Mouse (Mus musculus) heart, embryonic 16.5 days (tissue): ENCODE measurements at regions not wholly inside any gene's neighbourhood (a gene's known extent, or its start where the extent isn't known, plus 50 kb on each side); places are given as distances from the start of the nearest gene placed in this dataset.

ENCODE experiments used
- ATAC-seq: fragments of 200-750 bp; cut with Nextera tagmentation; replicated peaks from 2 replicates; pipeline ENCODE4 v1.8.0; 2017; ENCODE audit warnings: moderate number of reproducible peaks; ENCODE audit not compliant: insufficient read depth, low FRiP score; ENCODE audit errors: extremely low read depth
- H3K27ac ChIP-seq: fragments of 300-500 bp; sonication (generic); 2 replicates; pipeline ENCODE4 v1.5.1; 2014; ENCODE audit warnings: mild to moderate bottlenecking, low read length, control low read depth, moderate library complexity
- H3K27me3 ChIP-seq: fragments of 300-500 bp; sonication (generic); 2 replicates; pipeline ENCODE4 v1.6.1; 2014; ENCODE audit warnings: low read length, mixed read lengths; ENCODE audit not compliant: control insufficient read depth, insufficient read depth
- H3K36me3 ChIP-seq: fragments of 300-500 bp; sonication (generic); 2 replicates; pipeline ENCODE4 v1.6.1; 2014; ENCODE audit not compliant: control insufficient read depth, insufficient read depth
- H3K4me1 ChIP-seq: fragments of 300-500 bp; sonication (generic); 2 replicates; pipeline ENCODE4 v1.6.1; 2014; ENCODE audit warnings: low read length, mixed read lengths; ENCODE audit not compliant: control insufficient read depth, insufficient read depth
- H3K4me2 ChIP-seq: fragments of 300-500 bp; sonication (generic); 2 replicates; pipeline ENCODE4 v1.6.1; 2014; ENCODE audit warnings: low read depth, mild to moderate bottlenecking, control low read depth, low read length
- H3K4me3 ChIP-seq: fragments of 300-500 bp; sonication (generic); 2 replicates; pipeline ENCODE4 v1.5.1; 2014; ENCODE audit warnings: mild to moderate bottlenecking, control low read depth, low read length
- H3K9ac ChIP-seq: fragments of 300-500 bp; sonication (generic); 2 replicates; pipeline ENCODE4 v1.6.1; 2014; ENCODE audit warnings: low read length, control low read depth
- H3K9me3 ChIP-seq: fragments of 300-500 bp; sonication (generic); replicated peaks from 2 replicates; pipeline ENCODE4 v1.6.1; 2016; ENCODE audit warnings: low read length; ENCODE audit not compliant: control insufficient read depth
- WGBS: fragments of 180-500 bp; shearing (Covaris S2); extraction: QIAGEN DNeasy Blood & Tissue Kit; methylation state at CpG from one replicate; pipeline ENCODE4 v1.1.7; 2014; 5-methylcytosine and 5-hydroxymethylcytosine counted together

- Histone ChIP-seq H3K9me3 (no peaks in the 10 kb centered on the region), H3K4me1 (no peaks in the 10 kb centered on the region), H3K4me2 (no peak overlapping the region), H3K9ac (no peak overlapping the region), H3K27me3 (no peaks in the 10 kb centered on the region), H3K36me3 (no peaks in the 10 kb centered on the region), H3K4me3 (no peak overlapping the region), H3K27ac (no peak overlapping the region)
- no peak for ATAC-seq
- WGBS, result 78% methylated on average over 6 of the region's 6 CpGs
These were observed 67.7 kb upstream of the Vamp9 start for GRCm38 (mm10) chr5:99838236-99838775.

- Histone ChIP-seq H3K36me3 (no peaks in the 10 kb centered on the region), H3K9ac (no peak overlapping the region), H3K4me1 (no peaks in the 10 kb centered on the region), H3K27me3 (no peaks in the 10 kb centered on the region), H3K4me2 (no peak overlapping the region), H3K4me3 (no peak overlapping the region), H3K27ac (no peak overlapping the region), H3K9me3 (no peaks in the 10 kb centered on the region)
- WGBS, result 90% methylated on average over 11 of the region's 11 CpGs
- no peak for ATAC-seq
These were observed 66.4 kb upstream of the Vamp9 start for GRCm38 (mm10) chr5:99839661-99840060.

- H3K9me3 ChIP-seq, result no peaks in the 10 kb centered on the region
- no peak for ATAC-seq
- no peak overlapping the region for H3K4me2 ChIP-seq
- no peaks in the 10 kb centered on the region for H3K36me3 ChIP-seq
- no peak overlapping the region for H3K27ac ChIP-seq
- no peak overlapping the region for H3K4me3 ChIP-seq
- H3K27me3 ChIP-seq, result no peaks in the 10 kb centered on the region
- 78% methylated on average over 9 of the region's 9 CpGs for WGBS
- H3K4me1 ChIP-seq, result no peaks in the 10 kb centered on the region
- H3K9ac ChIP-seq, result no peak overlapping the region
These were observed 65.2 kb upstream of the Vamp9 start for GRCm38 (mm10) chr5:99840884-99841283.

GRCm38 (mm10) chr5:99845565-99846255, 60.3 kb upstream of the Vamp9 start:
- no peak overlapping the region for H3K27ac ChIP-seq
- H3K36me3 ChIP-seq, result no peaks in the 10 kb centered on the region
- no peak overlapping the region for H3K4me3 ChIP-seq
- no peak overlapping the region for H3K9ac ChIP-seq
- no peaks in the 10 kb centered on the region for H3K9me3 ChIP-seq
- H3K4me2 ChIP-seq, result no peak overlapping the region
- WGBS, result 86% methylated on average over 11 of the region's 11 CpGs
- ATAC-seq, result no peak
- H3K27me3 ChIP-seq, result no peaks in the 10 kb centered on the region
- H3K4me1 ChIP-seq, result no peaks in the 10 kb centered on the region; the same call in 1 of the 2 replicates

- H3K4me2 ChIP-seq, result no peak overlapping the region
- H3K27ac ChIP-seq, result no peak overlapping the region
- H3K9me3 ChIP-seq, result no peaks in the 10 kb centered on the region
- H3K36me3 ChIP-seq, result no peaks in the 10 kb centered on the region
- no peak overlapping the region for H3K4me3 ChIP-seq
- ATAC-seq, result 0 out of 2 replicates have a peak, but pooled peaks have one; percentile 55
- H3K9ac ChIP-seq, result no peak overlapping the region
- no peaks in the 10 kb centered on the region for H3K27me3 ChIP-seq
- no peaks in the 10 kb centered on the region; the same call in 1 of the 2 replicates for H3K4me1 ChIP-seq
- WGBS, result 68% methylated on average over 17 of the region's 17 CpGs
These were observed 57.7 kb upstream of the Vamp9 start for GRCm38 (mm10) chr5:99848158-99848988.

- no peaks in the 10 kb centered on the region for H3K27me3 ChIP-seq
- H3K36me3 ChIP-seq, result no peaks in the 10 kb centered on the region
- WGBS, result 71% methylated on average over 9 of the region's 9 CpGs
- ATAC-seq, result no peak
- no peaks in the 10 kb centered on the region for H3K9me3 ChIP-seq
- H3K27ac ChIP-seq, result no peak overlapping the region
- H3K4me1 ChIP-seq, result no peaks in the 10 kb centered on the region; the same call in 1 of the 2 replicates
- no peak overlapping the region for H3K9ac ChIP-seq
- H3K4me3 ChIP-seq, result no peak overlapping the region
- H3K4me2 ChIP-seq, result no peak overlapping the region
These were observed 57.1 kb upstream of the Vamp9 start for GRCm38 (mm10) chr5:99849001-99849400.

GRCm38 (mm10) chr5:99852316-99852715, 53.7 kb upstream of the Vamp9 start:
- no peaks in the 10 kb centered on the region for H3K36me3 ChIP-seq
- WGBS, result 86% methylated on average over 4 of the region's 4 CpGs
- no peaks in the 10 kb centered on the region for H3K27me3 ChIP-seq
- H3K27ac ChIP-seq, result no peak overlapping the region
- peaks cover 3% of the 10 kb centered on the region for H3K4me1 ChIP-seq
- no peak overlapping the region for H3K4me3 ChIP-seq
- H3K9ac ChIP-seq, result no peak overlapping the region
- no peaks in the 10 kb centered on the region for H3K9me3 ChIP-seq
- H3K4me2 ChIP-seq, result no peak overlapping the region
- ATAC-seq, result no peak
